ENCODE assay signal across 9 mouse cellular contexts in the genomic region with DNA sequence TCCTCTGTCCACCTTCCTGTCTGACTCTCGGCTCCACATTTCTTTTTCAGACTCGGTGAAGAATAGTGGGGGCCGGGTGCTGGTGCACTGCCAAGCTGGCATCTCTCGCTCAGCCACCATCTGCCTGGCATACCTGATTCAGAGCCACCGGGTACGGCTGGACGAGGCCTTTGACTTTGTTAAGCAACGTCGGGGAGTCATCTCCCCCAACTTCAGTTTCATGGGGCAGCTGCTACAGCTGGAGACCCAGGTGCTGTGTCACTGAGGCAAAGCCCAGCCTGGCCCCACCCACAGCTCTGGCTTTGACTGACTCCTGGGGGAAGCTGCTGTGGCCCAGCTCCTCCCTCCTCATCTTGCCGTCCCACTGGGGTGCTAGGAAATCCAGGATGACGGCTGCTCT. TPM values are rescaled to one million over a fixed set of nuclear protein-coding genes. Genes with fewer than 3 reads are reported as not detected.
DNase-seq lines count a peak whose midpoint lies in the region; ATAC-seq and TF ChIP-seq lines count a peak whose summit lies in the region.
"Had no signal": no experiment of that assay in that cellular context is flagged by ENCODE, and none has a peak within 500 bp of the region (broad histone marks: within the 10 kb centered on the region; RNA-seq: fewer than 3 reads in every experiment).

No protein-coding gene starts in this region.

- H3K4me3 ChIP-seq in heart, postnatal 0 days (ENCODE audit: low read depth, low read length), result peak overlapping the region; percentile 58
- H3K4me3 ChIP-seq in hindbrain, embryonic 13.5 days, result peak overlapping the region; percentile 57

- peaks cover 16% of the 10 kb centered on the region for H3K27me3 ChIP-seq in heart, postnatal 0 days (ENCODE audit: control insufficient read depth, insufficient read depth, low read length)
- peaks cover 72% of the 10 kb centered on the region for H3K27me3 ChIP-seq in hindbrain, embryonic 13.5 days

- H3K4me1 ChIP-seq in heart, postnatal 0 days (ENCODE audit: control insufficient read depth, insufficient read depth), result no peaks in the 10 kb centered on the region
- H3K4me1 ChIP-seq in hindbrain, embryonic 13.5 days (replicated peaks), result peaks cover 13% of the 10 kb centered on the region

- no peak overlapping the region; the same call in 1 of the 2 replicates for H3K9ac ChIP-seq in heart, postnatal 0 days (replicated peaks; ENCODE audit: low read depth, low read length)
- H3K9ac ChIP-seq in hindbrain, embryonic 13.5 days, result no peak overlapping the region

- WGBS in heart, postnatal 0 days, result 59% methylated on average over 11 of the region's 11 CpGs
- 66% methylated on average over 11 of the region's 11 CpGs for WGBS in hindbrain, embryonic 13.5 days

- H3K4me2 ChIP-seq in heart, postnatal 0 days (ENCODE audit: low read depth, low read length), result peak overlapping the region; percentile 85
- peak overlapping the region; percentile 86 for H3K4me2 ChIP-seq in hindbrain, embryonic 13.5 days

- no peak overlapping the region for H3K27ac ChIP-seq in heart, postnatal 0 days (ENCODE audit: low read depth)
- no peak overlapping the region for H3K27ac ChIP-seq in hindbrain, embryonic 13.5 days

- no peaks in the 10 kb centered on the region for H3K9me3 ChIP-seq in heart, postnatal 0 days (replicated peaks; ENCODE audit: control insufficient read depth, low read length)
- no peaks in the 10 kb centered on the region for H3K9me3 ChIP-seq in hindbrain, embryonic 13.5 days

- no peak for TF ChIP-seq EP300 in heart, postnatal 0 days (IDR thresholded peaks at IDR 0.05; ENCODE audit: low read depth)

- intact Hi-C loops in heart, postnatal 14 days (cut with DNase I), result no loop called here

- no peak for ATAC-seq in heart, postnatal 0 days (ENCODE audit: insufficient read depth, low read depth)
- no peak for ATAC-seq in hindbrain, embryonic 13.5 days (ENCODE audit: low FRiP score)
- peak; percentile 18; the same call in 1 of the 2 replicates for ATAC-seq in monocyte, adult 5-6 weeks (replicated peaks; ENCODE audit: insufficient number of reproducible peaks, low FRiP score, low TSS enrichment, poor library complexity, severe bottlenecking)

- TF ChIP-seq CTCF in heart, postnatal 0 days (IDR thresholded peaks at IDR 0.05; ENCODE audit: low read depth), result no peak

- DNase-seq in heart, postnatal 0 days (ENCODE audit: low spot score), result no peak
- no peak for DNase-seq in heart, postnatal 14 days
- peak; percentile 34 for DNase-seq in MN1 (ENCODE audit: low spot score)
- no peak for DNase-seq in layer of hippocampus, adult 9-10 months (ENCODE audit: low spot score)
- DNase-seq in gastrocnemius, postnatal 4 days (ENCODE audit: low spot score in 2 of 2), result no peak
- DNase-seq in kidney, adult 9 months, result no peak

- H3K36me3 ChIP-seq in heart, postnatal 0 days (replicated peaks; ENCODE audit: control insufficient read depth, insufficient read depth, low read length), result no peaks in the 10 kb centered on the region
- no peaks in the 10 kb centered on the region for H3K36me3 ChIP-seq in hindbrain, embryonic 13.5 days

RNA-seq across cellular contexts. Expression of gene Astl, which starts 0.9 kb away (rescaled TPM):
- not detected in 2 replicates for total RNA-seq in heart, postnatal 0 days (2014; rRNA removed; ENCODE audit: low replicate concordance)
- polyA plus RNA-seq in heart, postnatal 0 days (2015; fragmentation: Nextera tagmentation; extraction: Ambion mirVana), result not detected in 2 replicates
- total RNA-seq in heart, postnatal 14 days (2021), result not detected
- not detected in 2 replicates for polyA plus RNA-seq in hindbrain, embryonic 13.5 days (2015; fragmentation: Nextera tagmentation; extraction: Ambion mirVana)
- total RNA-seq in monocyte, adult 5-6 weeks (2017), result 0.11 to 1.6 TPM (median 1.1 TPM) in 3 replicates
- under 1 TPM; 0.12 to 0.31 TPM for total RNA-seq in gastrocnemius, postnatal 4 days (2021)
- polyA plus RNA-seq: large intestine, adult 2 months had no signal

RNA-seq across cellular contexts. Expression of gene Dusp2, which starts 1.6 kb away (rescaled TPM):
- 6.8 and 13.8 TPM in 2 replicates for total RNA-seq in heart, postnatal 0 days (2014; rRNA removed; ENCODE audit: low replicate concordance)
- 5.1 and 7.3 TPM in 2 replicates for polyA plus RNA-seq in heart, postnatal 0 days (2015; fragmentation: Nextera tagmentation; extraction: Ambion mirVana)
- 1 to 10 TPM; 1.0 to 4.0 TPM for total RNA-seq in heart, postnatal 14 days (2021)
- polyA plus RNA-seq in hindbrain, embryonic 13.5 days (2015; fragmentation: Nextera tagmentation; extraction: Ambion mirVana), result 7.1 and 7.2 TPM in 2 replicates
- total RNA-seq in monocyte, adult 5-6 weeks (2017), result 141 to 443 TPM (median 158 TPM) in 3 replicates
- total RNA-seq in gastrocnemius, postnatal 4 days (2021), result 1 to 10 TPM; 3.2 to 3.6 TPM

RNA-seq across cellular contexts. Expression of gene Adra2b, which starts 25.5 kb away (rescaled TPM):
- total RNA-seq in heart, postnatal 0 days (2014; rRNA removed; ENCODE audit: low replicate concordance), result 1.1 and 2.0 TPM in 2 replicates
- 0.67 and 0.71 TPM in 2 replicates for polyA plus RNA-seq in heart, postnatal 0 days (2015; fragmentation: Nextera tagmentation; extraction: Ambion mirVana)
- 1 to 10 TPM; 1.4 to 1.9 TPM for total RNA-seq in heart, postnatal 14 days (2021)
- polyA plus RNA-seq in hindbrain, embryonic 13.5 days (2015; fragmentation: Nextera tagmentation; extraction: Ambion mirVana), result 0.47 and 0.55 TPM in 2 replicates
- 0.10 TPM in 1 of 3 replicates, not detected in the others for total RNA-seq in monocyte, adult 5-6 weeks (2017)
- 1 to 10 TPM in 1 of 2 experiments, under 1 TPM in 1; 0.96 to 1.2 TPM for total RNA-seq in gastrocnemius, postnatal 4 days (2021)
